Mouse (Mus musculus) limb, embryonic 12.5 days (tissue): ENCODE data around the gene Inka2. TPM values are rescaled to one million over a fixed set of nuclear protein-coding genes. Genes with fewer than 3 reads are reported as not detected.

Source experiments
- ATAC-seq: fragments of 200-750 bp; cut with Nextera tagmentation; 2 replicates; pipeline ENCODE4 v1.8.0; 2017; ENCODE audit warnings: low read depth, moderate TSS enrichment; ENCODE audit not compliant: insufficient number of reproducible peaks, insufficient read depth, low FRiP score, low TSS enrichment
- H3K27ac ChIP-seq: fragments of 300-500 bp; sonication (generic); 2 replicates; pipeline ENCODE4 v1.5.1; 2016; ENCODE audit warnings: mild to moderate bottlenecking, moderate library complexity
- H3K27me3 ChIP-seq: fragments of 300-500 bp; sonication (generic); 2 replicates; pipeline ENCODE4 v1.6.1; 2016; ENCODE audit warnings: mild to moderate bottlenecking, moderate library complexity
- H3K36me3 ChIP-seq: fragments of 300-500 bp; sonication (generic); 2 replicates; pipeline ENCODE4 v1.6.1; 2016; ENCODE audit warnings: mild to moderate bottlenecking, moderate library complexity
- H3K4me1 ChIP-seq: fragments of 300-500 bp; sonication (generic); replicated peaks from 2 replicates; pipeline ENCODE4 v1.6.1; 2016
- H3K4me2 ChIP-seq: fragments of 300-500 bp; sonication (generic); 2 replicates; pipeline ENCODE4 v1.6.1; 2016; ENCODE audit warnings: mild to moderate bottlenecking, moderate library complexity
- H3K4me3 ChIP-seq: fragments of 300-500 bp; sonication (generic); replicated peaks from 2 replicates; pipeline ENCODE4 v1.5.1; 2016; ENCODE audit warnings: mild to moderate bottlenecking
- H3K9ac ChIP-seq: fragments of 300-500 bp; sonication (generic); replicated peaks from 2 replicates; pipeline ENCODE4 v1.6.1; 2016; ENCODE audit warnings: mild to moderate bottlenecking, moderate library complexity
- H3K9me3 ChIP-seq: fragments of 300-500 bp; sonication (generic); 2 replicates; pipeline ENCODE4 v1.6.1; 2016; ENCODE audit warnings: mild to moderate bottlenecking, moderate library complexity
- WGBS: fragments of 180-500 bp; shearing (Covaris S2); methylation state at CpG from one replicate; pipeline ENCODE4 v1.1.7; 2016; 5-methylcytosine and 5-hydroxymethylcytosine counted together
- polyA plus RNA-seq: library from polyadenylated mRNA; unstranded; fragments of >200 nt; fragmentation: Nextera tagmentation; extraction: Ambion mirVana; gene quantifications from 2 replicates; pipeline ENCODE4 v1.2.1, GENCODE M21; 2016

Gene Inka2
- 1.6 and 1.8 TPM in 2 replicates for polyA plus RNA-seq

DNA sequence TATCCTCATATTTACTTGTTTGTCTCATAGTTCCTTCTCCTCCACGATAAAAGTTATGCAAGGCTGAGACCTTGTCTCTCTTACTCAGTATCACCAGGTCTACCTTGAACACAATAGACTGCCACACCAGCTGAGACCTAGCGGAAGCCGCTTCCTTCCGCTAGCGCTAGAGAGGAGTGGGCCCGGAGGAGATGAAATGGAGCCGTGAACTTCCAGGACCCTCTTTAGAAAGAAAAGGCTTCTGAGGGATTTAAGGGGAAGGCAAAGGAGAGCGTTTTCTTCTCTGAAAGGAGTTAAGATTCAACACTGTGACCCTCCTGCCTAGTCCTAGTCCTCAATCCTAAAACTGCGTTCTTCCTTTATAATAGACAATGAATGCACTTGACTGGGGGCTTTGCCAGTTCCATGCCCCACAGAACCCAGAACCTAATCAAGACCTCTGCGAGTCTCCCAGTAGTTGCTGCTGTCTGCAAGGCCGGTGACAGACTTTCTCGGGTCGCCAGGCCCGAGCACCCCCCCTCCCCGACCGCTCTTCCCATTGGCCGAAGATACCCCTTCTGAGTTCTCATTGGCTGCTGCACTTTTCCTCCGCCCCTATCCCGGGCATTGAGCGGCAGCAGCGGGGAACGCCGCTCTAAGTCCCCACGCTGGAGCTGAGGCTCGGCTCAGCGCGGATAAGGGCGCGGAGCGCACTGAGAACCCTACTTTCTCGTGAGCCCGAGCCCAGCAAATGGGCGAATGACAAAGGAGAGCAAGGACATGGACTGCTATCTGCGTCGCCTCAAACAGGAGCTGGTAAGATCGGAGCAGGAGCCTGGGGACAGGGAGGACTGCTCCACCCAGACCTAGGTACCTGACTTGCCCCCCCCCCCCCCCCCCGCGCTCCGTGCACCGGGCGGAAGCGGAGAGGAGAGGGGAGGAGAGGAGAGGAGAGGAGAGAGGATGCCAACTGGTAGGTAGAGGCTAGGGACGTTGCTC, at the start of gene Inka2:
Gene Inka2, plus strand, starts transcription at position 569 of the 978 bp plus-strand sequence.
- Histone ChIP-seq H3K9ac (peak within 1 kb of the TSS; percentile 69), H3K27me3 (peaks cover 55% of the 10 kb centered on the region), H3K4me2 (peak within 1 kb of the TSS; percentile 99), H3K4me1 (peaks cover 16% of the 10 kb centered on the region), H3K36me3 (no peaks in the 10 kb centered on the region), H3K9me3 (no peaks in the 10 kb centered on the region), H3K27ac (0 out of 2 replicates have a peak within 1 kb of the TSS, but pooled peaks have one; percentile 23), H3K4me3 (peak within 1 kb of the TSS; percentile 56)
- WGBS, result 3% methylated on average over 38 of the region's 43 CpGs
- ATAC-seq, result peak; percentile 94

DNA sequence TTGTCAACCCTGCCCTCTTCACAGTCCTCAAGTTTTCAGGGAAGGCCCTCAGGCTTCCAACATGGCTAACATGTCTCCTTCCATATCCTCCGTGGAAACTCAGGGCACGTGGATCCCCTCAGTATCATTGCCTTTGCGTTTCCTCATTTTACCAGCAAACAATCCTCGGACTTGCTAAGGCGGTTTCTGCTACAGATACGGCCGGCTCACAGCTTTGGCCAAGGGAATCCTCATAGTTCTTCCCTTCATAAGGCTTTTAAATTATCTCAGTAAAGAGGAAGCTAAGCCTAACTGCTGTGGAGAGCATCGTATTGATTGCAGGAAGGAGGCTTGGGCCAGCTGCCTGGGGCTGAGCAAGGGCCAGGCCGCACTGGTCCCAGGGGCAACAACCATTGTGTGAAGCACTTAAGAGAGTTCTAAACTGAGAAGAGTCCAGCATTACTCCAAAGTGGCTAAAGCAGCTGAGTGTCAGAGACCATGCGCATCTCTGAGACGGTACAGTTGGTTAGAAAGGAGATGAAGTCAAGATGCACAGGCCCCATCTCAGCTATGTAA, 49.3 kb upstream of the Inka2 start:
- H3K4me1 ChIP-seq, result no peaks in the 10 kb centered on the region
- ATAC-seq, result no peak
- H3K36me3 ChIP-seq, result no peaks in the 10 kb centered on the region
- WGBS, result 93% methylated on average over 11 of the region's 11 CpGs
- H3K27me3 ChIP-seq, result no peaks in the 10 kb centered on the region
- H3K27ac ChIP-seq, result no peak overlapping the region
- H3K9ac ChIP-seq, result no peak overlapping the region
- no peak overlapping the region for H3K4me2 ChIP-seq
- H3K4me3 ChIP-seq, result no peak overlapping the region
- H3K9me3 ChIP-seq, result no peaks in the 10 kb centered on the region

DNA sequence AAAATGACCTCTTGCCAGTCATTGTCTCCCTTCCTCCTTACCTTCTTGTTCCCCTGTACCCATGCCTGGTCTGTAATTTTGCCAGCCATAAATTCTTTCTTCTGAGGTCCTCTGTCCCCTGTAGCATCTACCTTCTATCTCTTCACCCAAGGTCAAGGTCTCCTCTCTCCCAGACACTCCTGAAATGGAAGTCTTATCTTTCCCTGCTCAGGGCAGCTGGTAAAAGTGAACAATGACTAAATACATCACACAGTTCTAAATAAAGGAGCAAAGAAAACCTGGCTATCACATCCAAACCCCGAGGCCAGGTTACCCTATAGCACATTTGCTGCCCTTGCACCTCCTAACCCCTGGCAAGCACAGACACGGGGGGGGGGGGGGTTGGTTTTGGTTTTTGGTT, 43.9 kb upstream of the Inka2 start:
- no peak overlapping the region for H3K9ac ChIP-seq
- H3K4me3 ChIP-seq, result no peak overlapping the region
- 70% methylated on average over 2 of the region's 2 CpGs for WGBS
- no peaks in the 10 kb centered on the region for H3K27me3 ChIP-seq
- H3K27ac ChIP-seq, result no peak overlapping the region
- H3K9me3 ChIP-seq, result no peaks in the 10 kb centered on the region
- H3K4me2 ChIP-seq, result no peak overlapping the region
- no peaks in the 10 kb centered on the region for H3K36me3 ChIP-seq
- ATAC-seq, result no peak
- H3K4me1 ChIP-seq, result no peaks in the 10 kb centered on the region

DNA sequence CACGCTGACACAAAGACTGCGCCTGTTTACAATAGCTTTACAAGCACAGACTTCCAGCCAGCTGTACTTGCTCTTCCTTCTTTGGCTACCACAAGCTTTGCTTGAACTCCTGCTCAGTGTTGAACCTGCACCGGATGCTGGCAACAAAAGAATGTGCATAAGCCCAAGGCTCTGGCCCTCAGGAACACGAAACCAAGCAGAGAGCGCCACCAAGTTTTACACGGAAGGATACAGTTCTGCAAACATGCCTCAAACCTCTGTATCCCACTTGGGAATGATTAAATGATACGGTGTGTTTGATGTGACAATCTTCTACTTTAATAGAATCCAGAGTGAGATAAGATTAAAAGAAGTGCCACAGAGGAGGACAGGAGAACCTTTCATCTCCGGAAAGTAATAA, 41.4 kb upstream of the Inka2 start:
- Histone ChIP-seq H3K9ac (no peak overlapping the region), H3K4me3 (no peak overlapping the region), H3K27ac (no peak overlapping the region), H3K4me1 (no peaks in the 10 kb centered on the region), H3K36me3 (no peaks in the 10 kb centered on the region), H3K4me2 (no peak overlapping the region), H3K27me3 (no peaks in the 10 kb centered on the region), H3K9me3 (no peaks in the 10 kb centered on the region)
- 73% methylated on average over 8 of the region's 8 CpGs for WGBS
- no peak for ATAC-seq

DNA sequence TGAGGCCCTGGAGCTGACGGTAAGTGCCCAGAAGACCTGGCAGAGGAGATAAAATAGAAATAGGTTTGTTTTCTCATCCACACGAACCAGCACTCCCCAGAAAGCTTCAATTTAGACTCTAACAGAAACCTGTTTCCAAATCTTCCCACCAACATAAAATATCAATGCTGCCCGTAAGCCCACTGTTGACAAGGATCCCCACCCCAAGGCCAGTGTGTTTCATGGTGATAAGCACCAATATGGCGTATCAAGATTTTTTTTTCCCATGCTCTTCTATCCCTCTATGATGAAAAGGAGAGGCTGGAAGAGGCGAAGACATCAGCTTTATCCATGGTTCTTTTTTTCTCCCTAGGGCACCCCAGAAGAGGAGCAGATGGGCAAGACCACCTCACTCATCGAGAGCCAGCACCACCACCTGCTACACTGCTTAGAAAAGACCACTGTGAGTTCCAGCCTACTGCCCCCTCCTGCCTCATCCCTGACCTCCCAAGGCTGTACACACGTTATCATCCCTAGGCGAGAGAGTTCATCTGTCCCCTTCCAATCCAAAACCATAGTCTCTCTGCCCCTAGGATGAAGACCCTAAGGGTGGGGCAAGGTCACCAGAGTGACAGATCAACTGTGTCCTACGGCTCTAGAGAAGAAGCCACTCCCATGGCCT, 39.2 kb upstream of the Inka2 start:
- Histone ChIP-seq H3K27ac (no peak overlapping the region), H3K4me1 (no peaks in the 10 kb centered on the region), H3K9ac (no peak overlapping the region), H3K4me3 (no peak overlapping the region), H3K36me3 (no peaks in the 10 kb centered on the region), H3K27me3 (no peaks in the 10 kb centered on the region), H3K4me2 (no peak overlapping the region), H3K9me3 (no peaks in the 10 kb centered on the region)
- WGBS, result 80% methylated on average over 9 of the region's 9 CpGs
- no peak for ATAC-seq

DNA sequence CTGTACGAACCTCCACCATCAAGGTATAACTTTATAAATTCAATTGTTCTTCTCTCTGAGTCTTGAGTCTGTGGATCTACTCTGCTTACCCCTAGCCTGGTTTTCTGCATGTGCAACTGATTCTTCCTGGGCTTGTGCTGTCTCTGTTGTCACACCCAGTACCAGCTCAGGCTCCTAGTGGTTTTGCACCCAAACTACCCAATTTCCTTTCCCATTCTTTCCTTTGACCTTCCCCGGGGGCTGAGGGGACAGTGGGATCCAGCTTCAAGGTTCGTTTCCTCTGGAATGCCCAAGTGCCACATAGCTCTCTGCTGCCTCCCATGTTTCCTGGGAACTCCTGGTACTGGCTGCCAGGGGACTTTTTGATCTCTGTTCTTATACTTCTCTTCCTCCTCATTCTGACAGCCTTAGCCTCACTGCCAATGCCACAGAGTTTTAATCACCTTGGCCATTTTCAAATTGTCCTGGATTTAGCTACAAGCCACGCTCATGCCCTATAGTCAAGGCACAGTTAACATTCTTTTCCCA, 37.3 kb upstream of the Inka2 start:
- H3K4me1 ChIP-seq, result no peaks in the 10 kb centered on the region
- H3K27me3 ChIP-seq, result no peaks in the 10 kb centered on the region
- no peak overlapping the region for H3K4me3 ChIP-seq
- H3K4me2 ChIP-seq, result no peak overlapping the region
- ATAC-seq, result no peak
- WGBS, result 68% methylated on average over 4 of the region's 4 CpGs
- H3K9ac ChIP-seq, result no peak overlapping the region
- H3K36me3 ChIP-seq, result no peaks in the 10 kb centered on the region
- no peak overlapping the region for H3K27ac ChIP-seq
- no peaks in the 10 kb centered on the region for H3K9me3 ChIP-seq

DNA sequence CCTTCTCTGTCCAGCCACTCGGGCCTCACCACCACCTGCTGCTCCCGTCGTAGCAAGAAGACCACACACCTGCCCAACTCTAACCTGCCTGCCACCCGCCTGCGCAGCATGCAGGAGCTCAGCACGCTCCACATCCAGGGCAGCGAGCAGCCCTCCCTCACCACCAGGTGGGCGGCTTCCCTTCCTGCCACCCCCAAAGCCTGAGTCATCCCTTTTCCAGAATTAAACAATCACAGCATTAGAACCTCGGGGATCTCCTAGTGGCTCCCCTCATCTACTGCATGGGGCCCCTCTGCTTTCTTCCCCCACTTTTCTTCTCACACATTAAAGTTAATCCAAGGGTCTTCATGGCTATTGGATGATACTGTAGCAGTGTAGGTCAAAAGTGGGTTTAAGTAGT, 36.2 kb upstream of the Inka2 start:
- Histone ChIP-seq H3K4me2 (no peak overlapping the region), H3K9me3 (no peaks in the 10 kb centered on the region), H3K27ac (no peak overlapping the region), H3K36me3 (no peaks in the 10 kb centered on the region), H3K27me3 (no peaks in the 10 kb centered on the region), H3K4me3 (no peak overlapping the region), H3K9ac (no peak overlapping the region), H3K4me1 (no peaks in the 10 kb centered on the region)
- 39% methylated on average over 9 of the region's 9 CpGs for WGBS
- no peak for ATAC-seq

DNA sequence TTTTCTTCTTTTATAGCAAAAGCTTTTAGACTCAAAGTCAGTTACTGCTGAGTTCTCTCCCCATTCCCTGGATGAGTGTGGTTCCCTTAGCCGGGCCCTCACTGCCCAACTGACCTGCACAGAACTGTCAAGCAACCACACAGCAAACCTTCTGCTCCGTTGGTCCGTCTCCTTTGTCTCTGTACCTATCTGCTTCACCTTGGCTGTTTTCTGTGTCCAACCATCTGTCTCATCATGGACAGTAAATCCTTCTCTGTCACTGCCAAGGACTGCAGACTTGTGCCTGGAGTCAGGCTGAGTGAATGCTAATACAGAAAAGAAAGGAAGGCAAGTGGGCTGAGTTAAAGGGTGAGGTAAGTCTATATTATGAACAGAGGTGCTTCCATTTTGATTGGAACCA, 34.6 kb upstream of the Inka2 start:
- no peaks in the 10 kb centered on the region for H3K36me3 ChIP-seq
- H3K27ac ChIP-seq, result no peak overlapping the region
- 78% methylated on average over 3 of the region's 3 CpGs for WGBS
- H3K4me1 ChIP-seq, result no peaks in the 10 kb centered on the region
- H3K9me3 ChIP-seq, result no peaks in the 10 kb centered on the region
- no peaks in the 10 kb centered on the region for H3K27me3 ChIP-seq
- no peak overlapping the region for H3K4me2 ChIP-seq
- ATAC-seq, result no peak
- H3K9ac ChIP-seq, result no peak overlapping the region
- H3K4me3 ChIP-seq, result no peak overlapping the region

DNA sequence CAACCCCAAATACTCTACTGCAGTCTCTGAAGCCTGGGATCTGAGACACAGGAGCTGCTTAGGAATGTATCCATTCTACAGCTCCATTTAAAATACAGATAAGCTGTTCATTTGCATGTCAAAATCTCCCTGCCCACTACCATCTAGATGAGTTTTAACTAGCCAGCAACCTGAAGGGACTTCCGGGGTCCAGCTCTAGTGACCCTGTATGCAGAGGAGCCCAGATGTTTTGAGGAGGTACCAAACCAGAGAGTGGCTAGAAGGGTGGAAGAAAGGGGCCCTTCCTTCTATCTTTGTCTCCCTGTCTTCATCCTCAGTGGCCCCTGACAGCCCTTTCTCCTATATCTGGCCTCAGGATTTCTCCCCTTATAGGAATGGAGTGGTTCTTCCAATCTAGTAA, 33.6 kb upstream of the Inka2 start:
- H3K27ac ChIP-seq, result no peak overlapping the region
- no peak for ATAC-seq
- 93% methylated on average over 1 of the region's 1 CpGs for WGBS

DNA sequence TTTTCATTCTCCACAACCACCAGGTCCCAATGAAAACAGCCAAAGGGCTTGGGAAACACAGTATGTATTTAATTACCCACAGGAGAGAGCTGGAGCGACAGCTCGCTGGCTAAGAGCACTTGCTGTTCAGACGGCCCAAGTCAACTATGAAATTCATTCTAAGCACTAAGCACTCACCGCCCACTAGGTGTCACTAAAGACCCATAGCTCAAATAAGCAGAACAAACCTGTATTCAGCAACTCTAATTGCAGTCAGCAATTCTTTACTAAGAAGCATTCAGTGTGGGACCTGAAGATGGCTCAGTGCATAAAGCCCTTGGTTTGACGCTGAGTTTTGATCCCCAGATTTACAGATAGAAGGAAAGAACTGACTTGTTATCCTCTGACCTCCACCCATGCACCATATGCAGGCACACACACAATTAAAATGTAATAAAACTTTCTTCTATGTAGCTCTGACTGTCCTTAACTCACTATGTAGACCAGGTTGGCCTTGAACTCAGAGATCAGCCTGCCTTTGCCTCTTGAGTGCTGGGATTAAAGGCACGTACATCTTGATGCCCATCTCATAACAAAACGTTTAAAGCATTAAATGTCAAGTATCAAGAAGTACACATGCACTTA, 29.7 kb upstream of the Inka2 start:
- Histone ChIP-seq H3K36me3 (peaks cover 24% of the 10 kb centered on the region), H3K27ac (no peak overlapping the region), H3K9me3 (no peaks in the 10 kb centered on the region), H3K4me2 (no peak overlapping the region), H3K4me3 (no peak overlapping the region), H3K9ac (no peak overlapping the region), H3K4me1 (no peaks in the 10 kb centered on the region), H3K27me3 (no peaks in the 10 kb centered on the region)
- 0 out of 2 replicates have a peak, but pooled peaks have one; percentile 52 for ATAC-seq
- 22% methylated on average over 7 of the region's 7 CpGs for WGBS

More for the DNA sequence above, 33.6 kb upstream of the Inka2 start:
- Histone ChIP-seq H3K4me3 (no peak overlapping the region), H3K4me1 (no peaks in the 10 kb centered on the region), H3K9me3 (no peaks in the 10 kb centered on the region), H3K4me2 (no peak overlapping the region), H3K27me3 (no peaks in the 10 kb centered on the region), H3K36me3 (no peaks in the 10 kb centered on the region), H3K9ac (no peak overlapping the region)

DNA sequence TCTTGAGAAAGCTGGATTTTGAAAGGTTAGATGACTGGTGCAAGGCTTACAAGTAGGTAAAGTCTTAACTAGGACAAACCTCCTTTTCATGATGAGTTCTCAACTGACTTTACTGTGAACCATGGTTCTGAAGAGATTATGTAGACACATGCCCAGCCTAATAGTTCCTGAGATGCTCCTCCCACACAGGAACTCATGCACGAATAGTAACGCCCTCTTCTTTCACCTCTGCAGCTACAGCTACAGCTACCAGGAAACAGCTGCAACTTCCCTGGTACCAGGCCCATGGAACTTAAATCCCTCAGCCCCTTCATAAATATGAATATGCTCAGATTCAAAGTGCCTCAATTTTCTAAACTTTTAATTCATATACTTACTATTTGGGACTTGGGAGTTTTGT, 28.5 kb upstream of the Inka2 start:
- no peak overlapping the region for H3K27ac ChIP-seq
- no peak overlapping the region for H3K9ac ChIP-seq
- no peak overlapping the region for H3K4me3 ChIP-seq
- peaks cover 34% of the 10 kb centered on the region for H3K36me3 ChIP-seq
- H3K4me2 ChIP-seq, result no peak overlapping the region
- no peak for ATAC-seq
- 51% methylated on average over 2 of the region's 2 CpGs for WGBS
- H3K27me3 ChIP-seq, result no peaks in the 10 kb centered on the region
- H3K9me3 ChIP-seq, result no peaks in the 10 kb centered on the region
- no peaks in the 10 kb centered on the region for H3K4me1 ChIP-seq
